8 mouse cellular contexts compared by ENCODE assay signal in genomic region chr19:46348761-46349458, GRCm38 (mm10). TPM values are rescaled to one million over a fixed set of nuclear protein-coding genes. Genes with fewer than 3 reads are reported as not detected.
DNase-seq lines count a peak whose midpoint lies in the region; ATAC-seq and TF ChIP-seq lines count a peak whose summit lies in the region.

No protein-coding gene starts in this region.

- peak overlapping the region; percentile 56 for H3ac ChIP-seq in myocyte (ENCODE audit: control insufficient read depth, insufficient read length)

- no peak for TF ChIP-seq EP300 in ES-Bruce4 (IDR thresholded peaks at IDR 0.05; ENCODE audit: insufficient read depth, low read depth, low read length)

- WGBS in forebrain, embryonic 12.5 days, result under 1% methylated on average over 78 of the region's 78 CpGs
- WGBS in heart, embryonic 15.5 days, result under 1% methylated on average over 78 of the region's 78 CpGs
- 1% methylated on average over 78 of the region's 78 CpGs for WGBS in liver, embryonic 12.5 days (ENCODE audit: insufficient replicate concordance)
- WGBS in stomach, embryonic 15.5 days, result under 1% methylated on average over 78 of the region's 78 CpGs

- DNase-seq in brain, adult 2 months (ENCODE audit: low read depth, low spot score), result peak; percentile 99
- peak; percentile 86 for DNase-seq in kidney, postnatal 10 days

- ATAC-seq in forebrain, embryonic 12.5 days (ENCODE audit: low FRiP score), result peak; percentile 89
- ATAC-seq in heart, embryonic 15.5 days (replicated peaks; ENCODE audit: insufficient number of reproducible peaks, insufficient read depth, low FRiP score, low read depth), result peak; percentile 84
- ATAC-seq in liver, embryonic 12.5 days, result peak; percentile 46
- ATAC-seq in stomach, embryonic 15.5 days (ENCODE audit: insufficient read depth, low FRiP score, low read depth), result peak; percentile 72

- H3K27me3 ChIP-seq in ES-Bruce4 (ENCODE audit: control insufficient read depth, insufficient read depth, low read length, poor library complexity, severe bottlenecking), result no peaks in the 10 kb centered on the region
- H3K27me3 ChIP-seq in forebrain, embryonic 12.5 days, result peaks cover 59% of the 10 kb centered on the region
- H3K27me3 ChIP-seq in heart, embryonic 15.5 days, result peaks cover 9% of the 10 kb centered on the region; the same call in 1 of the 2 replicates
- peaks cover 47% of the 10 kb centered on the region for H3K27me3 ChIP-seq in liver, embryonic 12.5 days (replicated peaks)
- H3K27me3 ChIP-seq in myocyte (ENCODE audit: control insufficient read depth, insufficient read depth, insufficient read length), result no peaks in the 10 kb centered on the region
- H3K27me3 ChIP-seq in stomach, embryonic 15.5 days (replicated peaks), result no peaks in the 10 kb centered on the region

- H3K9ac ChIP-seq in ES-Bruce4 (ENCODE audit: low read depth, poor library complexity, severe bottlenecking), result peak overlapping the region; percentile 80
- peak overlapping the region; percentile 80 for H3K9ac ChIP-seq in forebrain, embryonic 12.5 days
- peak overlapping the region; percentile 75 for H3K9ac ChIP-seq in heart, embryonic 15.5 days
- peak overlapping the region; percentile 73 for H3K9ac ChIP-seq in liver, embryonic 12.5 days
- H3K9ac ChIP-seq in stomach, embryonic 15.5 days, result peak overlapping the region; percentile 70

- peak overlapping the region; percentile 90 for H3K4me2 ChIP-seq in forebrain, embryonic 12.5 days
- H3K4me2 ChIP-seq in heart, embryonic 15.5 days, result peak overlapping the region; percentile 96
- H3K4me2 ChIP-seq in liver, embryonic 12.5 days, result peak overlapping the region; percentile 97
- H3K4me2 ChIP-seq in myocyte (ENCODE audit: low read depth), result peak overlapping the region; percentile 87
- H3K4me2 ChIP-seq in stomach, embryonic 15.5 days, result peak overlapping the region; percentile 98

- H3K4me3 ChIP-seq in ES-Bruce4 (ENCODE audit: low read depth, low read length), result peak overlapping the region; percentile 88
- H3K4me3 ChIP-seq in forebrain, embryonic 12.5 days (replicated peaks), result peak overlapping the region; percentile 62
- H3K4me3 ChIP-seq in heart, embryonic 15.5 days, result peak overlapping the region; percentile 60
- peak overlapping the region; percentile 71 for H3K4me3 ChIP-seq in liver, embryonic 12.5 days
- H3K4me3 ChIP-seq in myocyte, result peak overlapping the region; percentile 25
- H3K4me3 ChIP-seq in stomach, embryonic 15.5 days (replicated peaks), result peak overlapping the region; percentile 63

- H3K4me1 ChIP-seq in ES-Bruce4 (ENCODE audit: control insufficient read depth, insufficient read depth, low read length), result no peaks in the 10 kb centered on the region
- peaks cover 15% of the 10 kb centered on the region for H3K4me1 ChIP-seq in forebrain, embryonic 12.5 days
- H3K4me1 ChIP-seq in heart, embryonic 15.5 days (replicated peaks), result peaks cover 18% of the 10 kb centered on the region
- H3K4me1 ChIP-seq in liver, embryonic 12.5 days, result peaks cover 58% of the 10 kb centered on the region
- H3K4me1 ChIP-seq in stomach, embryonic 15.5 days, result peaks cover 18% of the 10 kb centered on the region

- H3K27ac ChIP-seq in ES-Bruce4 (ENCODE audit: insufficient read depth, low read length), result 0 out of 2 replicates have a peak overlapping the region, but pooled peaks have one; percentile 8
- peak overlapping the region; percentile 65 for H3K27ac ChIP-seq in forebrain, embryonic 12.5 days
- H3K27ac ChIP-seq in heart, embryonic 15.5 days, result peak overlapping the region; percentile 67
- peak overlapping the region; percentile 63; the same call in 1 of the 2 replicates for H3K27ac ChIP-seq in liver, embryonic 12.5 days
- peak overlapping the region; percentile 84 for H3K27ac ChIP-seq in stomach, embryonic 15.5 days

- no peaks in the 10 kb centered on the region for H3K9me3 ChIP-seq in ES-Bruce4 (replicated peaks; ENCODE audit: control insufficient read depth, insufficient read depth, low read length, poor library complexity, severe bottlenecking)
- H3K9me3 ChIP-seq in forebrain, embryonic 12.5 days, result no peaks in the 10 kb centered on the region
- H3K9me3 ChIP-seq in heart, embryonic 15.5 days (replicated peaks), result no peaks in the 10 kb centered on the region
- H3K9me3 ChIP-seq in liver, embryonic 12.5 days (replicated peaks), result no peaks in the 10 kb centered on the region
- no peaks in the 10 kb centered on the region for H3K9me3 ChIP-seq in stomach, embryonic 15.5 days

- no peak for TF ChIP-seq POLR2A in ES-Bruce4 (IDR thresholded peaks at IDR 0.05; ENCODE audit: insufficient read depth, low read length)
- TF ChIP-seq POLR2A in myocyte (IDR thresholded peaks at IDR 0.05; ENCODE audit: insufficient read length, low read depth), result peak; percentile 91

- TF ChIP-seq CTCF in ES-Bruce4 (IDR thresholded peaks at IDR 0.05; ENCODE audit: low read depth, low read length), result no peak

- no peaks in the 10 kb centered on the region for H3K79me2 ChIP-seq in myocyte (ENCODE audit: control insufficient read depth, insufficient read depth)

- no peaks in the 10 kb centered on the region for H3K36me3 ChIP-seq in ES-Bruce4 (ENCODE audit: control insufficient read depth, insufficient read depth, low read length, poor library complexity, severe bottlenecking)
- H3K36me3 ChIP-seq in forebrain, embryonic 12.5 days (replicated peaks), result no peaks in the 10 kb centered on the region
- H3K36me3 ChIP-seq in heart, embryonic 15.5 days, result no peaks in the 10 kb centered on the region
- H3K36me3 ChIP-seq in liver, embryonic 12.5 days, result no peaks in the 10 kb centered on the region
- no peaks in the 10 kb centered on the region for H3K36me3 ChIP-seq in myocyte (ENCODE audit: control insufficient read depth, insufficient read depth)
- no peaks in the 10 kb centered on the region for H3K36me3 ChIP-seq in stomach, embryonic 15.5 days

TF ChIP-seq in myocyte, 11 proteins besides CTCF, POLR2A, EP300 and RAD21 (continues in another document):
- no peak for TF ChIP-seq SRF (IDR thresholded peaks at IDR 0.05; ENCODE audit: control insufficient read depth, insufficient read length, low read depth)
- TF ChIP-seq CEBPB (IDR thresholded peaks at IDR 0.05; ENCODE audit: insufficient read depth, poor library complexity, severe bottlenecking), result no peak
- TF ChIP-seq MAX (IDR thresholded peaks at IDR 0.05; ENCODE audit: low read depth), result no peak
- TF ChIP-seq E2F4 (IDR thresholded peaks at IDR 0.05; ENCODE audit: insufficient read depth), result no peak
- TF ChIP-seq USF1 (IDR thresholded peaks at IDR 0.05; ENCODE audit: low read depth), result no peak
- no peak for TF ChIP-seq REST (IDR thresholded peaks at IDR 0.05; ENCODE audit: insufficient read depth, insufficient read length)
- TF ChIP-seq TCF12 (IDR thresholded peaks at IDR 0.05; ENCODE audit: insufficient read depth, poor library complexity, severe bottlenecking), result no peak
- peak; percentile 89 for TF ChIP-seq POLR2AphosphoS2 (IDR thresholded peaks at IDR 0.05; ENCODE audit: insufficient read length, low read depth)

RNA-seq across cellular contexts. Expression of gene 2310034G01Rik, which starts 1.2 kb away (rescaled TPM):
- polyA plus RNA-seq in ES-Bruce4 (2011; ENCODE audit: insufficient read depth, insufficient read length, low read depth, missing spikeins), result 0.43 TPM in 1 of 2 replicates, not detected in the other
- 1.4 and 1.8 TPM in 2 replicates for polyA plus RNA-seq in forebrain, embryonic 12.5 days (2016; fragmentation: Nextera tagmentation; extraction: Ambion mirVana)
- polyA plus RNA-seq in heart, embryonic 15.5 days (2015; fragmentation: Nextera tagmentation; extraction: Ambion mirVana), result 0.67 and 1.1 TPM in 2 replicates
- polyA plus RNA-seq in liver, embryonic 12.5 days (2016; fragmentation: Nextera tagmentation; extraction: Ambion mirVana), result 0.37 and 0.41 TPM in 2 replicates
- polyA plus RNA-seq in myocyte (2012; fragmentation: generic; extraction: Trizol), result 1.2 TPM
- polyA plus RNA-seq in stomach, embryonic 15.5 days (2015; fragmentation: Nextera tagmentation; extraction: Ambion mirVana), result 1.4 and 1.5 TPM in 2 replicates

RNA-seq across cellular contexts. Expression of gene Mfsd13a, which starts 8.0 kb away (rescaled TPM):
- polyA plus RNA-seq in ES-Bruce4 (2011; ENCODE audit: insufficient read depth, insufficient read length, low read depth, missing spikeins) (47.5 and 51.2 TPM in 2 replicates), myocyte (2012; fragmentation: generic; extraction: Trizol) (1.9 TPM)
- 8.8 and 9.3 TPM in 2 replicates for polyA plus RNA-seq in forebrain, embryonic 12.5 days (2016; fragmentation: Nextera tagmentation; extraction: Ambion mirVana)
- polyA plus RNA-seq in heart, embryonic 15.5 days (2015; fragmentation: Nextera tagmentation; extraction: Ambion mirVana), result 4.1 and 7.5 TPM in 2 replicates
- polyA plus RNA-seq in liver, embryonic 12.5 days (2016; fragmentation: Nextera tagmentation; extraction: Ambion mirVana), result 13.2 and 14.5 TPM in 2 replicates
- polyA plus RNA-seq in stomach, embryonic 15.5 days (2015; fragmentation: Nextera tagmentation; extraction: Ambion mirVana), result 11.9 and 12.9 TPM in 2 replicates

RNA-seq across cellular contexts. Expression of gene Cuedc2, which starts 10.4 kb away (rescaled TPM):
- polyA plus RNA-seq in ES-Bruce4 (2011; ENCODE audit: insufficient read depth, insufficient read length, low read depth, missing spikeins) (65.5 and 78.3 TPM in 2 replicates), myocyte (2012; fragmentation: generic; extraction: Trizol) (165 TPM)
- polyA plus RNA-seq in forebrain, embryonic 12.5 days (2016; fragmentation: Nextera tagmentation; extraction: Ambion mirVana), result 226 TPM in 2 replicates
- 118 and 139 TPM in 2 replicates for polyA plus RNA-seq in heart, embryonic 15.5 days (2015; fragmentation: Nextera tagmentation; extraction: Ambion mirVana)
- 97.6 and 99.1 TPM in 2 replicates for polyA plus RNA-seq in liver, embryonic 12.5 days (2016; fragmentation: Nextera tagmentation; extraction: Ambion mirVana)
- polyA plus RNA-seq in stomach, embryonic 15.5 days (2015; fragmentation: Nextera tagmentation; extraction: Ambion mirVana), result 134 and 137 TPM in 2 replicates

RNA-seq across cellular contexts. Expression of gene Fbxl15, which starts 20.9 kb away (rescaled TPM):
- polyA plus RNA-seq in ES-Bruce4 (2011; ENCODE audit: insufficient read depth, insufficient read length, low read depth, missing spikeins) (1.1 TPM in 2 replicates), myocyte (2012; fragmentation: generic; extraction: Trizol) (15.3 TPM)
- polyA plus RNA-seq in forebrain, embryonic 12.5 days (2016; fragmentation: Nextera tagmentation; extraction: Ambion mirVana), result 23.5 and 24.5 TPM in 2 replicates
- 10.5 and 11.4 TPM in 2 replicates for polyA plus RNA-seq in heart, embryonic 15.5 days (2015; fragmentation: Nextera tagmentation; extraction: Ambion mirVana)
- polyA plus RNA-seq in liver, embryonic 12.5 days (2016; fragmentation: Nextera tagmentation; extraction: Ambion mirVana), result 13.4 and 13.5 TPM in 2 replicates
- polyA plus RNA-seq in stomach, embryonic 15.5 days (2015; fragmentation: Nextera tagmentation; extraction: Ambion mirVana), result 16.7 TPM in 2 replicates

RNA-seq across cellular contexts. Expression of gene Psd, which starts 22.0 kb away (rescaled TPM):
- 1.4 and 2.0 TPM in 2 replicates for polyA plus RNA-seq in ES-Bruce4 (2011; ENCODE audit: insufficient read depth, insufficient read length, low read depth, missing spikeins)
- polyA plus RNA-seq in forebrain, embryonic 12.5 days (2016; fragmentation: Nextera tagmentation; extraction: Ambion mirVana), result 23.1 and 25.4 TPM in 2 replicates
- 4.5 and 6.8 TPM in 2 replicates for polyA plus RNA-seq in heart, embryonic 15.5 days (2015; fragmentation: Nextera tagmentation; extraction: Ambion mirVana)
- 10.7 and 11.3 TPM in 2 replicates for polyA plus RNA-seq in liver, embryonic 12.5 days (2016; fragmentation: Nextera tagmentation; extraction: Ambion mirVana)
- 11.7 TPM for polyA plus RNA-seq in myocyte (2012; fragmentation: generic; extraction: Trizol)
- 52.9 and 54.7 TPM in 2 replicates for polyA plus RNA-seq in stomach, embryonic 15.5 days (2015; fragmentation: Nextera tagmentation; extraction: Ambion mirVana)

Comparison
In these comparisons a context has a peak if more than half of its experiments do, and no peak if none do; other contexts are left out.
1. Peak in every context shown above with its lines: DNase-seq, ATAC-seq, H3K4me3 ChIP-seq and H3K27ac ChIP-seq.
2. H3K27ac ChIP-seq: peak in every context shown above with its lines; median percentile 84 in stomach, embryonic 15.5 days; 67 in heart, embryonic 15.5 days; 65 in forebrain, embryonic 12.5 days; 63 in liver, embryonic 12.5 days; 8 in ES-Bruce4.
3. H3K4me3 ChIP-seq: peak in every context shown above with its lines; median percentile 88 in ES-Bruce4; 71 in liver, embryonic 12.5 days; 63 in stomach, embryonic 15.5 days; 62 in forebrain, embryonic 12.5 days; 60 in heart, embryonic 15.5 days; 25 in myocyte.